Mouse (Mus musculus): Measurements from ENCODE around the gene Pcdh18.

- no peak for TF ChIP-seq CTCF (IDR thresholded peaks at IDR 0.05; ENCODE audit: low read depth, low read length)
- TF ChIP-seq POLR2A (IDR thresholded peaks at IDR 0.05; ENCODE audit: extremely low read depth, insufficient read depth, low read length): no peak
Measured at GRCm38 (mm10) chr3:49762711-49763110, 5.6 kb upstream of the Pcdh18 start.
